Mouse (Mus musculus) brain, embryonic 14.5 days (tissue): ENCODE results near the gene Mybphl. TPM values are rescaled to one million over a fixed set of nuclear protein-coding genes. Genes with fewer than 3 reads are reported as not detected.

Source experiments
- DNase-seq: peaks from one replicate; pipeline ENCODE4 v3.0.0-alpha.2; 2011; ENCODE audit warnings: low read depth
- CTCF ChIP-seq: fragments of 200-500 bp; IDR thresholded peaks from 2 replicates; pipeline ENCODE4 v1.5.1; 2012; ENCODE audit warnings: inconsistent platforms, mild to moderate bottlenecking, moderate library complexity, borderline replicate concordance; ENCODE audit not compliant: insufficient read depth, insufficient read length; ENCODE audit errors: extremely low read depth
- POLR2A ChIP-seq: fragments of 200-500 bp; IDR thresholded peaks from 2 replicates; pipeline ENCODE4 v1.6.1; 2012; ENCODE audit warnings: mild to moderate bottlenecking, inconsistent platforms, borderline replicate concordance; ENCODE audit not compliant: poor library complexity, insufficient read depth, insufficient read length, severe bottlenecking; ENCODE audit errors: extremely low read depth
- polyA plus RNA-seq: library from polyadenylated mRNA; depleted of rRNA; stranded (reverse); fragments of >200 nt; gene quantifications from 2 replicates; pipeline ENCODE4 v1.2.3, GENCODE M21; 2012

The Mybphl gene
- polyA plus RNA-seq, 1 experiment: 0.12 TPM

GRCm38 (mm10) chr3:108345855-108346254 lies 18.9 kb upstream of the Mybphl start:
- DNase-seq: no peak
- TF ChIP-seq POLR2A (no peak), CTCF (no peak)

DNA sequence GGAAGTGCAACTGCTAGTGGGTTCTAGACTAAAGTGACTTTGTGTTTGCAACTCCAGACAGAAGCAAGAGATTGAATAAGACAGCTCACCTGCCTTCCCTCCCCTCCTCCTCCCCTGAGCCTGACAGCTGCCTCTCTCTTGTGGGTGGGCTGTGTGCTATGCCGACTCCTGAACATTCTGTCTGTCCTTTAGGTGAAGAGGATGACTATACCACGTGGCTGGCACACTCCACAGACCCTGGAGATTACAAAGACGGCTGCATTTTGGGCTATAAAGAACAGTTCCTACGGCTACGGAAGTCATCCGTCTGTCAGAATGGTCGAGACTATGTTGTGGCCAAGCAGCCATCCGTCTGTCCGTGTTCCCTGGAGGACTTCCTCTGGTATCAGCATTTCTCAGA lies 16.3 kb upstream of the Mybphl start:
- no peak for DNase-seq
- TF ChIP-seq CTCF (no peak), POLR2A (no peak)

GRCm38 (mm10) chr3:108355245-108355644 lies 9.5 kb upstream of the Mybphl start:
- no peak for DNase-seq
- TF ChIP-seq CTCF (no peak), POLR2A (no peak)

DNA sequence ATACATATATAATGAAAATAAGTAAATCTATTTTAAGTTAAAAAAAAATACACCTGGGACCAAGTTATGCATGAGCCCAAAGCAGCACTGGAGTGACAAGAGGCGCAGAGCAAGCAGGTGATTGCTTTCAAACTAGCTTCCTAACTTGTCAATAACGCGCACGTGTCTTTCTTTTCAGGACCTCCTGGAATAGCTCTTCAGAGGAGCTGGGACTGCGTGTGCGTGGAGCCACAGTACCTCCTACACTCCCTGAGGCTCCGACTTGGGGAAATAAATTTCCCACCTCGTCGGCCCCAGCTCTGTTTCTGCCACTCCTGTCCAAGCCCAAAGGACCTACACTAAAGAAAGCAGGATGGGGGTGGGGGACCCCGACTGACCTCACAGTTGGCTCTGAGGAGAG lies 7.7 kb upstream of the Mybphl start:
- no peak for DNase-seq
- TF ChIP-seq CTCF (no peak), POLR2A (no peak)

- peak; percentile 72 for DNase-seq
- TF ChIP-seq CTCF (no peak), POLR2A (no peak)
These were observed 6.3 kb upstream of the Mybphl start for GRCm38 (mm10) chr3:108358445-108358844.

- no peak for TF ChIP-seq CTCF
- TF ChIP-seq POLR2A: no peak
- peak; percentile 67 for DNase-seq
These were observed 3.8 kb upstream of the Mybphl start for GRCm38 (mm10) chr3:108360894-108361293.

GRCm38 (mm10) chr3:108363626-108364025 lies 1.1 kb upstream of the Mybphl start:
- no peak for TF ChIP-seq POLR2A
- TF ChIP-seq CTCF: no peak
- DNase-seq: peak; percentile 55

- TF ChIP-seq CTCF (no peak), POLR2A (no peak)
- DNase-seq: peak; percentile 67
These were observed 2.5 kb downstream of the Mybphl start for GRCm38 (mm10) chr3:108367173-108367572.

DNA sequence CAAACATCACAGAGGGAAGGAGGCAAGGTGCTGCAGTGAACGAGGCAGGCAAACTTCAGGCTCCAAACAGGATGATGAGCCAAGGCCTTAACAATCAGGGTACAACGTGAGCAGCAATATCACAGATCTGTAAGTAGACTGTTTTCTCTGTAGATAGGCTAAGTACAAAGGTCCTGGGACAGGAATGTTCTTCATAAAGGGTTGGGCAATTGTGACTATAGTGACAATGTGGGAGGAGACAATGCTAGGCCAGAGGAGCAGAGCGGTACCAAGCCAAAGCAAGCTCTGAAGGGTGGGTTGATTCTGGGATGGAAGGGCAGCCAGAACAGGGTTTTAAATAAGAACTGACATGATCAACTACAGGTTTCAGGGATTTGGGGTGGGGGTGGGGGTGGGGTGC lies 3.1 kb downstream of the Mybphl start:
- DNase-seq: no peak

DNA sequence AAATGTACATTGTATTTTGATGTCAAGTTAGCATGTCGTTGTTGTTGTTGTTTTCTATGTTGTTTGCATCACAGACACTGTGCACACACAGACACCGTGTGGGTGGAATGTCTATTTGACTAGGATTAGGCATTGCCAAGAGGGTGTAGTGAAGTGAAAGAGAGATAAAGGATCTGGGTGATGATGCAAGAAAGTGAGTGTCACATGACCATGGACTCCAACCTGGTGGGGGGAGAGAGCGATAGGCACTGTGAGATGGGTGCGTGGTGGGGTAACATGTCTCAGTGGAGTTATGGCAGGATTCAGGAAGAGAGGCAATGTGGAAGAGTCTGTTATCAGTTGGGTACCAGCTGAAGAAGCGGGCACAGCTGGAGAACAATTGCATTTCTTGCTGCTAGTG lies 4.0 kb downstream of the Mybphl start:
- TF ChIP-seq CTCF (no peak), POLR2A (no peak)

More for the DNA sequence above, 3.1 kb downstream of the Mybphl start:
- TF ChIP-seq CTCF (no peak), POLR2A (no peak)

GRCm38 (mm10) chr3:108372274-108372673 lies 7.6 kb downstream of the Mybphl start:
- DNase-seq: no peak
- TF ChIP-seq CTCF: no peak
- no peak for TF ChIP-seq POLR2A

More for the DNA sequence above, 4.0 kb downstream of the Mybphl start:
- no peak for DNase-seq

- DNase-seq: no peak
- TF ChIP-seq CTCF (no peak), POLR2A (no peak)
These were observed 8.0 kb downstream of the Mybphl start for GRCm38 (mm10) chr3:108372691-108373090.
